Mouse (Mus musculus) thymus, adult 18-20 months (tissue): ENCODE data around the gene Alcam.

ENCODE experiments used
- DNase-seq, 2 experiments: peaks; one replicate each; pipeline ENCODE4 v3.0.0; 2022; ENCODE audit warnings: mixed read lengths in 2 of 2

Alcam gene

DNA sequence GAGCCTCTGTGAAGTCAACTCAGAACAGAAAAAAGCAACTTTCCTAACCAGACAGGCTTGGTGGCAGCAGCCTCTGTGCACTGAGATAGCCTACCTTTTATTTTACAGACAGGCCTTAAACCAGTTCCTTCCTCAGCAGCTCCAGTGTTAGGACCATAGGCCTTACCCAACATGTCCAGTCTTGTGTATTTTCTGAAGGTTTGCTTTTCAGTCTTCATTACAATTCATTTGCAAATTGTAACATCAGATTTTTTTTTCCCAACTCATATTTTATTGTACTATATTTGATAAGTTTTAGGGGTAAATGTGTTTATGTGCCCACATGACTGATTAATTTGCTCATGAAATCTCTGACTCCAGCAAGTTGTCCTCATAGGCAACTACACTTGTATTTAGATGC lies 14.3 kb downstream of the Alcam start:
- DNase-seq = no peak

DNA sequence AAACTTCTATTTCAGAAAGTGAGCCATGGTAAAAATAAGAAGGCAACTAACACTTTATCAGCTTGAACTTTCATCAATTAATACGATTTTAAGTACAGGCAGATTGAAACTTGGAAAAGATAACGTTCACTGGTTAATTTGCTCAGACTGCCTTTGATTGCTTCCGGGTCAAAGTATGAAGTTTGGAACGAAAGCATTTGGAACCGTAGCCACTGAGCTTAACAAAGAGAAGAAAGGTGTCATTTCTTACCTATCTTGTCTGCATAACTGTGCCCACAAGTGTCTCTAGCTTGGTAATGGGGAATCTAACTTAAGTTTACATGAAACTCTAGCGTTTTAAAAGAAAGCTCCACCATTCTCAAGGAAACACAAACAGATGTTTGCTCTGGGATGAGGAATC lies 14.9 kb downstream of the Alcam start:
- no peak for DNase-seq

DNA sequence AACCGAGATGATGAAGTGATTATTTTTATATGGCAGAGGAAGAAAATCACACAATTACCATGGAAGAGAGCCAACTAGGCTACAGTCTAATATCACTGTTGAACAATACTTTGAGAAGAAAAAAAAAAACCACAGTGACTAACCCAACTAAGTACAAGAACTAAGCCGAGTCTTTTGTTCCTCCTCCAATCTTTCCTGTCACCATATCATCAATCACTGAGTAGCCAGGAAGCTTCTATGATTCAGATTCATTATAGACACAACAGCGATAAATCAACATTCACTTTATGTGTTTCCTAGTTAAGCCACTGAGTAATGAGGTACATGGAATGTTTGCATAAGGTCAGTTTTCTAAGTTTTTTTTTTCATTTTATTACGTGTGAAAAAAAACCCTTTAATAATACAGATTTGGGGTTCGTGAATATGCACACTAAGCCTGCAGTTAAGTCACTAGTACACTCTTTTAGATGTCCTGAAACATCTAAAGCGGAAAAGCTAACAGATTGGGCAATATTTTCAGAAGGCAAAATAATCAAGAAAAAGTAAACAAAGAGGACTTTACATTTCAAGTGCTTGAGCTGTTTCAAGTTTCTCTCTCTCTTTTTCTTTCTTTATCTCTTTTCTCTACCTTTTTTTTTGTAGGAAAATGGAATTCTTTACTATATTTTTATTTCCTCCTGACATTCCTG lies 15.5 kb downstream of the Alcam start:
- DNase-seq = no peak

DNA sequence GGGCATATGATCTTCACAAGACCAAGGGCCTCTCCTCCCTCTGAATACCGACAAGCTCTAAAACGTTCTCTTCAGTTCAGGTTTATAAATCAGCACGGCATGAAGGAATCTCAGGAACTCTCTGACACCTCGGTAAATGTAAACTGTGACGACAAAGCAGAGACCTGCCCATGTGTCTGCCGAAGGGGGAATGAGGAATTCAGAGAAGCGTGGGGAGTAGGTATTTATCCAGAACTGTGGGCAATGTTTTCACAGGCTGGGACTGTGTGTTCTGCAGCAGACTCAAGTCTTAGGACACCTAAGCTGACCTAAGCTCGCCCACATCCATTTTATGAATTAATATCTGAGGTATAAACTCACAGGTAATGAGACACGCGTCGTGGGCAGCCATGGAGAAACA lies 20.7 kb downstream of the Alcam start:
- DNase-seq = no peak

DNA sequence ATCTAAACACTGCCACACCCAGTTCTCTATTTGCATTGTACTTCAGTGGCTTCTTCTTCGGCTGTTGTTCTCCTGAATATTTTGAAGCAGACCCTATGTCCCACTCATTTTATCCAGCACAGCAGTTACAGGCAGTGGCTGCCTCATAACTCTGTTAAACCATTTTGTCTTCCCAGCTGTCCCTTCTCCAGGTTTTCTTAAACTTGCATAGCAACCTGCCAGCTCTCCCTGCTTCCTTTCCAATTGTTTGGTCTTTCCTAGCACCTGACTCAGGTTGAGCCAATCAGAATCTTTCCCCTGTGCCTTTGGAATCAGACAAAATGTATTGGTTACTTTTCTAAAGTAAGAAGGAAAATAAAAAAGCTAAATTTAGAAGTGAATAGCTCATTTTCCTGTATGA lies 21.8 kb downstream of the Alcam start:
- no peak for DNase-seq

DNA sequence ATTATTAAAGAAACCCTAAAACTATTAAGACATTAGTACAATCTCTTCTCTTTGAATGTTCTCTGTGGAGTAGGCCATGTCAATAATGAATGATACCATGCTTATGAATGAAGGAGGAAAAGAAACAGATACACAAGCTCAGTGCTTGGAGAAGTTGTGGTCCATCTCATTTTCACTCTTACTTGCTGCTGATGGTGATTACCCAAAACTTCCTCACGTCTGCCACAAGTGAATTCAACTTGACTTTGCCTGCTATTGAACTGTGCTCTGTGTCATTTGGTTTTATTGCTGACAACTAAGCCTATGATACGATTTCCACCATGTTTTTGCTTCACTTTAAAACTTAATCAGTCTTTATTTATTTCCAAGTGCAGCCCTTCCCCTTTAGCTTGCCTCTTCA lies 22.3 kb downstream of the Alcam start:
- no peak for DNase-seq

DNA sequence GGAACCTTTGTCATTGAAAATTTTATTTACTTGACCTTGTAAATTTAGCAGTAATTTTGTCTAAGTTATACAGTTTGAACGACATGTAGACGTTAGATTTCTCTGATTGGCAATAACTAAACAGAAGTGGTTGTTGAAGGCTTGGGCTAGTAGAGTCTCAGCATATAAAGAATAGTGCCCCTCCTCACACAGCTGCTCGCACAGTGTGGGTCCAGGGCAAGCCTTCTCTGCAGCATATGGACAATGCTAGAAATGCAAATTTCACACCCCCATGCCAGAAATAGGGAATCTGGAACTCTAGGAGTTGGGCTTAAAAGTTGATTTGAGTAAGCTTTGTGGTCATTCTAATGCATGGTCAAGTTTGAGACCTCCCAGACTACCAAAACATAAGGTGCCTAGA lies 23.8 kb downstream of the Alcam start:
- no peak for DNase-seq

DNA sequence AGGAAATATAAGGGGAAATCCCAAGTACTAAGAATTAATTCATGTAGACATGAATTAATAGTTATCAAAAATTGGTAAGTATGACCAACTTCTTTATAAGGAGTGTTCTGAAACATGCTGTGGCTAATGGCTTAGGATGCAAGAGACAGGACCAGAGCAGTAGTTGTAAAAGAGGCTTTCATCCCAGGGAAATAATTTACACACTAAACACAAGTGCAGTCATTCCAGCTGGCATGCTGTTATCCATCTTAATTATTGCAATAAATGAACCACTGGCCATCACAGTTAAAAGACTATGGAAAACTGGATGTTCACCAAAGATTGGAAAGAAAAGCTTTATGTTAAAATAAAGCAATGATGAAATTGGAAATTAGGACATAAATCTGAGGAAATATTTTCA lies 24.2 kb downstream of the Alcam start:
- no peak for DNase-seq

DNA sequence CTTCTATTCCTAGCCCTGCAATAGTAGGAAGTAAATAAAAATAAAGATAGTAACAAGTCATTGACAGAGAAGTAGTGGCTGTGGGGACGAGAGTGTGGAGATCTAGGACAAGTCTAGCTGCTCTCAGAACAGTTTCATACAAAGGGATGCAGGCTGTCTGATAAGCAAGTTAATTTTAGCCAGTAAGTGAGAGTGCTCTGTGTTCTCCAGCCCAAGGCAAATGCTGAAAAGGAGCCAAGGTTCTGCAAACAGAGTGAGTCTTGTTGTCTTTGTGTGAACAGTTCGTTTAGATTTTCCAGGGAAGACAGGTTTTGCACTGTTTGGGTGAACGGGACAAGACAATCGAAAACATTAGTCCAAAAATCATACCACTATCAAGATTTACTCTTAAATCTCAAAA lies 25.4 kb downstream of the Alcam start:
- no peak for DNase-seq

DNA sequence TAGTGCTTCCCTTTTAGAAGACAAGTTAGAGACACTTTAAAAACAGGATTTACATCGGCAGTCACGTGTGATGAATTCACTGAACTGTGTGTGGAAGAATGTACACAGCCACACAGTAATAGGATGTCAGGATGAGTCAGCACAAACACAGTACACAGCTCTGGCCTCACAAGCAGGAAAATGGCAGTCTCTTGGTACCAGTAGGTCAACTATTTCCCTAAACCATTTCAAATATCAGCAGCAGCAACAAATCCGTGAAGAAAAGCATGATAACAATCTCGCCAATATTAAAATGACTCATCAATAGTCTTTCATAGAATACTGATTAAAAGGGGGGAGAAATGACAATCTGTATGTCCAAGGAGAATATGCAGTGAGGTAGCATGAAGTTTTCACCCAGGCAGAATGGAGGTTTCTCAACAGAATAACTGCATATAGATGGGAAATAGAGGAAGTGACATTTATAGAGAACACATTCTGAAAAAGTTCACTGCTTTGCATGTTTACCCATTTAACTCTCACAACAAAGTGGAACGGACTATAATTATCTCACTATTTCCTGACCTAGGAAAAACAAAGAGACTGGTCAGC lies 35.2 kb downstream of the Alcam start:
- DNase-seq = no peak

DNA sequence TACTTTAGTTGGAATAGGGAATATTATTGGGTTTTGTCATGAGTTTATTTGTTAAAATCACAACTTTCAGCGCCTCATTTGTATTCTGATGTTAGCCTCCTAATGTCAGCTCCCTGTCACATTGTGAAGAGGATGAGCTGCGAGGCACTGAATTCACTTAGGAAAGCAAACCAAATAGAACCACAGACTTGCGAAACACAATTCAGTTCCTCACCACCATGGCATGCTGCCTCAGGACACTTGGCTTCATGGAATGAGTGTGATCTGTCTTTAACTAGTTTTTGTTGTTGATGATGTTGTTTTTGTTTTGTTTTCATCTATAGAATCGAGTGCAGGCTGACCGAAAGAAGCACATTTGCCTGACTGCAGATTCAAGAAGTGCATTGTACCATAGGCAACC lies 35.9 kb downstream of the Alcam start:
- no peak for DNase-seq

DNA sequence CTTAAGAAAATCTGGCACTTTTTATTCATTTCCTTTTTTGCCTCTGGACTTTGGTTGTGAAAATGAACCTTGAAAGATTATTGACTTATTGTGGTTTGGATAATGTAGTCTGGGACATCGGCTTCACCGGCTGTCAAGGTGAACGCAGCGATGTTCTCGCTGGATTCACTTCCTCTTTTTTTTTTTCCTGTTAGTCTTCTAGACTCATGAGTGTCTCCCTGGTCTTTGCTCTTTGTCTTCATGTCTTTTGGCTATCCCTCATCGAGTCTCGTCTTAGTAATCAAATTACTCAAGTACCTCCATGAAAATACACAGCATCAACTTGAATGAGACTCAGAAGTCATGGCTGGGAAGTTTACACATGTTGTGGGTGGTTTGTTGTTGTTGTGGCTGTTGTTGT lies 36.7 kb downstream of the Alcam start:
- no peak for DNase-seq

DNA sequence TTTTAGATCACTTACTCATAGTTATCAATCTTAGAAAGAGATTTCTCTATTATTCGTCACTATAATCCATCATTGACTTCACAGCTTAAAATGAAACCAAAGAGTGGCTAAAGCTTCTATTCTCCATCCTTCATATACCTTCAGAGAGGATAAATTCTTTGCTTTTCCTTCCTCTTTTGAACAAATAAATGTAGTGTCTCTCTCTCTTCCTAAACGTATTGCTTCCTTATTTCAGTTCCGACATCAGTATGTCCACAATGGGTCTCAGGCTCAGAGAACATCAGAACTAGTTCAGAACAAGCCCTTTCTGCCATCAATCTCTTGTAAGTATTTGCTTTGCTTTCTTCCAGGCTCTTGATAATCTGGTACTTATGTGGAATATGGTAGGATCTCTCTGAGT lies 40.2 kb downstream of the Alcam start:
- DNase-seq = no peak

DNA sequence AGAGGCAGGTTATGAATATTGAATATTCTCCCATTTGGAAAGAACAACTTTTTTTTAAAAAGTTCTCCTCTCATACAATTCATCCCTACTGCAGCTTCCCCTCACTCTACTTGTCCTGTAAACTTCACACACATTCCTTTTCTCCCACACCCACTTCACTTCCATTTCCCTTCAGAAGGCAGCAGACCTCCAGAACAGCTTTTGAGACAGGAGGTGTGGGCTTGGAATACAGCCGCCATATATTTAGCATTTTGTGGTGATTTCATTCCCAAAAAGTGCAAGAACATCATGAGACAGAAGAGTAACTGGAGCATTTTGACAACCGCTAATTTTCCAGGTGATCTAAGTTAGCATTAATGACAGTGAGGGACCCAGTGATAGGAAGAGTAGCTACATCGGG lies 47.8 kb downstream of the Alcam start:
- DNase-seq = no peak

DNA sequence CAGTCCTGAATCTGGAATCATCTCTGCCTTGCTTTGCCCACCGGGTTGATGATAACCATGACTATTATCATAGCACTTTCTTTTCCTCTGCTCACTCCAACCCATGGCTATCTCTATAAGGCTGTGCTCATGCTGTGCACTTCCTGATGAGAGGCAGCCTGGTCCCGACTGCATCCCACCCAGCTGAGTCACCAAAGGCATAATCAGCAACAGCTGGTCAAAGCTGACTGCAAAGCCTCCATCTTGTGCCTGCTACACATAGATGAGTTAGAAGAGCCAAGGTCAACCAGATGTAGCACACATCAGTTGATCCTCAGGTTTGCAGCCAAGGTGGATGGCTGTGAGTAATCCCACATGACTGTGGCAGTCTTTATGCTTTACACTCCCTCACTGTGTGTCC lies 48.6 kb downstream of the Alcam start:
- no peak for DNase-seq

DNA sequence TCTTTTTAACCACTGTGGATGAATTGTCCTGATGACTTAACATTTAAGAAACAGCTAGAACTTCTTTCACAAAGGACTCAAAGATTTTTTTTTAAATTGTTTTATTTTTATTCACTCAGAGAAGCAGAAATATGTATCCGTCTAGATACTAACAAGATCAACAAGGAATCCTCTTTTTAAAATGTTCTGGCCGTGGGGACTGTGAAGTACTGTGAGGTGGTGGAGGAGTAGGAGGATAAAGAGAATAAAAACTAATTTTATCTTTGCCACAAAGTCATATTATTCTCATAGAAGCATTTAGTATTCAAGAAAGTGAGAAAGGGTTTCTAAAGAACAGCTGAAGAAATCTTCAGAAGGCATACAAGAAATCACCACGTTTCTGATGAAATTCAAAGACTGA lies 54.8 kb downstream of the Alcam start:
- DNase-seq = no peak

DNA sequence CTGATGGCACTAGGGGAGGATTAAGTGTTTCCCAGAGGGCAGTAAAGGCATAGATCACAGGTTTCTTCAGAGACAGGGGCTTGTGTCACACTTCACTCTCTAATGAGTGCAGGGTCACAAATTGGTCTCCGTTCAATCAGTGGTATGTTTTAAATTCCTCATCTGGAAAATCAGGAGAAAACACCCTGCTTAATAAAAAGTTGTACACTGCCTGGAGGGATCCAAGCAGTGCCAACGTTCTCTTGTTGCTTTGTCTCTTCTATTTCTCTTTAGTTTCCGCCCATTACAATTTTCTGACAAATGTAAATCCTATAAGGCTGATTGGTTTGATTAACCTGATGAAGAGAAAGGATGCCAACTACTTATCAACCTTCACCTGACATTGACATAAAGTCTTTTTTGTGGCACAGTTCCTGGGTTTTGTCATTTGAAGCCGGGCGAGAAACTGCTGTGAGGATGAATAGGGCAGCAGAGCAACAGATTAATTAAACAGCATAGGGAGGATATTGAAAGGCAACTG lies 67.0 kb downstream of the Alcam start:
- DNase-seq = no peak

DNA sequence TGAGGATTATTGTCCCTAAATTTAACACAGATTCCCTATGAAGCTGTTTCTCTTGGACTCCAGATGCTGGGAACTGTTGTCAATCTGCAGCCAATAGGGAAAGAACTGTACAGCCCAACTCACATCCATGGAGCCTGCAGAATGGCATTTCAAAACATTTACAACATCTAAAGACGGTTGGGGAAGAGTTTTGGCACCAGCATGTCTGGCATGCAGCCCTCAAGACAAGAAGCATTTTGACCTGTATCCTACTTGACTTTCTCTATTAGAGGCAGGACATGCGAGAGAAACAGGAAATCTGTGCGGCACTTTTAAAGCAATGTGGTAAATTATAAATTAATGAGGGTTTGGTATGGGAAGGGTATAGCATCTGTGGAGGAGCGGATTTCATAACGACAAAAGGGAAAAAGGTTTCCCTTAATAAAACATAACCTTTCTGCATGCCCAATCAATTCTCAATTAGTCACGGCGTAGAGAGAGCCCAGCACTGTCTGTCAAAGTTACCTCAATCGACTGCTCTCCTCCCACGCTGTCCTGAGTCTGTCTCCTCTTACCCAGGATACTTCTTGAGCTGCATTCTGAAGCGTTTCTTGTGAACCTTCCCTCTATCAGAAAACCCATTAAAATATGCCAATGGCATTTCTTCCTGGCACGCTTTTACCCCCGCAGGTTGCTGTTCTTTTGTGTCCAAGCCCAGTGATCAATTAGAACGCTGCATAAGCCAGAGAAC lies 70.3 kb downstream of the Alcam start:
- no peak for DNase-seq

DNA sequence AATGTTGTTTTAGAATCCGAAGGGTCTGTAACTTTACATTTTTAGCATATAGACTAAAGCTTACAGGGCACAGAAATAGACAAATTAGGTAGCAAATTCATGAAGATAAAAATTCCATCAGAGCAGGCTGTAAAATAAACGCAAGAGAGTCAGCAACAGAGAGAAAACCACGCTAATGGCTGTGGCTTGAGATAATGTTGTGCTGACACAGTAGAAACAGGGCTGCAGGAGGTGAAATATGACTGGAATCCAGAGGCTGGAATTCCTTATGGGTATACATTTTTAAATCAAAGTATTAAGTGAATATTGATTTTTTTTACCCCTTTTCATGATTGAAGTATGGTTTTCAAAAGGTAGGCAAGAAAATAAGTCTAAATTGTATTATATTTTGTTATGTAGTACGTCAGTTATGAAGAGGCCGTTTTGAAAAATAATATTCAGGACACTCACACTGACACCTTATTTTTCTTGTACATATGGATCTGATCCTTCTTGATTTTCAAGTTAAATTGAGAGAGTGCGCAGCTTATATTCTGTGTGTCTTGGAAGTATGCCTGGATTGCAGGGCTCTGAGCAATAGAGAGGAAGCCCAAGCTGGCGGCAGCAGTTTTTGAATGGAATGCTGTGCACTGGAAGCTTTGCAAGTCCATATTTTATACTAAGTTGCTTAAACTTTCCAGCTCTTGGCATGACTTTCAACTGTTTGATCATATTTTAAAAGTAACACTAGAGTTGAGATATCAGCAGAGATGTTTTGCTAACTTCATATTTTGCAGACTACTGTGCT lies 74.9 kb downstream of the Alcam start:
- DNase-seq = no peak

DNA sequence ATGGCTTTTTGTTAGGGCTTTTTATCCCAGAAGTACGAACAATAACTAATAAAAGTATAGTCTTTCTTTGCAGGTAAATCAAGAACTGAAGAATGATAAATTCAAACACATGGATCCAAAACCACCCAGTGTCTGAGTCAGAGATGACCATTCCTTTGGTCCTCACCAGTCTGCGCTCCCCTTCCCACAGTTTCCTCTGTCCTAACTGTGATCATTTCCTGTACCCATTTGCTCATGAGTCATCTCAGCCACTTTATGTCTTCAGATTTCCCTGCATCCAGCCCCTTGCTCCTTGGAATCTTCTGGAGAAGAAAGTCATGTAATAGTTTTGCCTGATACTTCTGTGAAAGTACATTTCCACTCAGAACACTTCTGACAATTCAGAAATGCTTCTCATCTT lies 77.0 kb downstream of the Alcam start:
- DNase-seq = no peak

DNA sequence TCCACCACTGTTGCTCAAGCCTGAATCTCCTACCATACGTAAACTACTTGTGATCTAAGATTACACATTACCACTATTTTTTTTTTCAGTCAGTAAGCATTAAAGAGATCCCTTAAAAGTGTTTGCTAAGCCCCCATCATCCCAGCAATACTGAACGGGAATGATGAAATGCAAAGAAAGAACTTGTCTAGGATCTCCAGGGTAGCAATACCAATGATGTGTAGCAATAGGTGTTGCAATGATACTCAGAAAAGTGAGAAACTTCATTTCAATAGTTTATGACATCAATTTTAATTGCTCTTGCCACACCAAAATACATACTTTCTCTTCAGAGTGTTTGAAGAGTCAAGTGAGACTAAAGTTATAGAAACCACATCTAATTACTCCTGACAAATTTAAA lies 81.9 kb downstream of the Alcam start:
- no peak for DNase-seq

DNA sequence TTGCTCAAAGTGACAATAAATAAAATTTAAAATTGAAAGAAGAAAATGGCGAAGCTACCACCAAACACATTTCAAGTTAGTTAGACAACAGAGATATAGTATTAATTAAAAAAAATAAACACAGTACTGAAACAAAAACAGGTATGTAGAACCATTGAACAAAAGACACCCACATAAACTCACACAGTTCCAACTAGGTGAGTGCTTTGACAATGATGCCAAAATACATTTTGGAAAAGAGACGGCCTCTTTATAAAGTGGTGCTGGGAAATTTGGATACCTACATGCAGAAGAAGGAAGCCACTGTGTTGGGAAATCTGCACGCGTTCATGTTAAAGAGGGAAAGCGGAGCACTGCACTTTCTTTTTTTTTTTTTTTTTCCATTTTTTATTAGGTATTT lies 85.4 kb downstream of the Alcam start:
- no peak for DNase-seq

DNA sequence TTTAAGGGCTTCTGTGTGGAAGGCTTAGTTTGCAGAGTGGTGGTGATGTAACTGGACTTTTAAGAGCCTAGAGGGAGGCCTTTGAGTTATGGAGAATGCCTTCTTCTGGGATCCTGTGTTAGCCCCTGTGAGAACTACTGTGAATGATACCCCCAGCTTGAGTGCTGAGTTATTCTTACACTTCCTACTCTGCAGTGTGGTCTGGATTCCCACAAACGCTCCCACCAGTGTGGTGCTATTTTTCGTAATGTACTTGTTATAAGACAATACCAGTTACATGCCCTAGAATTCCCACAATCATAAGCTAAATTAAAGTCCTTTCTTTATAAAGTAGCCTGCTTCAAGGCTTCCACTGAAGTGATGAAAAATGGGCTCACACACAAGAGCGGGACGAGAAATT lies 87.0 kb downstream of the Alcam start:
- no peak for DNase-seq
